Mouse (Mus musculus) small intestine, adult 2 months (tissue): ENCODE data around the gene Ccdc60.

Experiments
- CTCF ChIP-seq: fragments of 200-500 bp; IDR thresholded peaks from 2 replicates; pipeline ENCODE4 v1.5.1; 2012; ENCODE audit warnings: low read depth, mild to moderate bottlenecking, control low read depth, inconsistent platforms, low read length, moderate library complexity, mixed read lengths; ENCODE audit not compliant: insufficient replicate concordance, insufficient read length; ENCODE audit errors: extremely low read depth
- POLR2A ChIP-seq: fragments of 200-500 bp; IDR thresholded peaks from 2 replicates; pipeline ENCODE4 v1.6.1; 2012; ENCODE audit warnings: low read depth, mild to moderate bottlenecking, control low read depth, inconsistent platforms, low read length, moderate library complexity

DNA sequence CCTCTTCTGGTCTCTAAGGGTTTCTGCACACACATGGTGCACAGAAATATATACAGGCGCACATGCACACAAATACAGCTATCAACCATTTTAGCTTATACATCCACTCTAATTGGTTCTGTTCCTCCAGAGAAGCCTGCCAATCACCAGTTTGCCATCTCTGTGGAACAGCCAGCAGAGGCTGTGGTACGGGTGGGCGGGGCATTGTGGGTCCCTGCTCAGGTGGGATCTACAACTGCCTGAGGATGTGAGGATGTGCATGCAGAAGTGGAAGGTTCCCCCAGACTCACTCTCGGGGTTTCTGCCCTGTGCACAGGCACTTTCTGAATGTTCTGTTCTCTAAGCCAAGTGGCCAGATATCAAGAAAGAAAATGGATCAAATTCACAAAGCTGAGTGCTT lies 10.8 kb downstream of the Ccdc60 start:
- TF ChIP-seq CTCF, result no peak
- no peak for TF ChIP-seq POLR2A
